Mouse (Mus musculus) G1E (cell line): ENCODE data around the gene Napa. TPM values are rescaled to one million over a fixed set of nuclear protein-coding genes. Genes with fewer than 3 reads are reported as not detected.
A peak's percentile ranks its signal among the peaks of the same experiment; 100 is the strongest.

Source experiments
- ATAC-seq: 2 replicates; pipeline ENCODE4 v1.8.0; 2016; ENCODE audit warnings: mild to moderate bottlenecking; ENCODE audit not compliant: insufficient number of reproducible peaks, poor library complexity, low FRiP score, severe bottlenecking; ENCODE audit errors: extremely low read depth
- DNase-seq: peaks from one replicate; pipeline ENCODE4 v3.0.0; 2012; ENCODE audit warnings: low spot score
- H3K27me3 ChIP-seq: 2 replicates; pipeline ENCODE4 v1.6.1; 2012; ENCODE audit warnings: mild to moderate bottlenecking, low read length, inconsistent platforms; ENCODE audit not compliant: insufficient read depth
- H3K36me3 ChIP-seq: replicated peaks from 2 replicates; pipeline ENCODE3; 2012; ENCODE audit warnings: mild to moderate bottlenecking, inconsistent platforms
- H3K4me1 ChIP-seq: 2 replicates; pipeline ENCODE4 v1.6.1; 2012; ENCODE audit warnings: low read depth, low read length, inconsistent platforms, mixed read lengths; ENCODE audit not compliant: insufficient read depth
- H3K4me3 ChIP-seq: 2 replicates; pipeline ENCODE4 v1.5.1; 2012; ENCODE audit warnings: low read depth, mild to moderate bottlenecking, inconsistent platforms, low read length, moderate library complexity, mixed read lengths
- H3K9me3 ChIP-seq: replicated peaks from 2 replicates; pipeline ENCODE4 v1.6.1; 2012; ENCODE audit warnings: inconsistent platforms
- CTCF ChIP-seq: IDR thresholded peaks from 2 replicates; pipeline ENCODE4 v1.5.1; 2012; ENCODE audit warnings: low read depth, low read length, inconsistent platforms, mixed read lengths
- GATA1 ChIP-seq: IDR thresholded peaks from 2 replicates; pipeline ENCODE4 v1.6.1; 2012; ENCODE audit warnings: borderline replicate concordance, low read length, inconsistent platforms, mixed read lengths
- GATA2 ChIP-seq: IDR thresholded peaks from 2 replicates; pipeline ENCODE4 v1.6.1; 2012; ENCODE audit warnings: low read depth, low read length, inconsistent platforms, borderline replicate concordance
- POLR2AphosphoS5 ChIP-seq: IDR thresholded peaks from 2 replicates; pipeline ENCODE4 v1.6.1; 2012; ENCODE audit warnings: low read depth, low read length, inconsistent platforms; ENCODE audit not compliant: insufficient replicate concordance
- TAL1 ChIP-seq: conservative IDR thresholded peaks from 2 replicates; pipeline ENCODE4 v1.6.1; 2012; ENCODE audit warnings: low read depth, low read length, inconsistent platforms, mixed read lengths
- polyA plus RNA-seq: library from polyadenylated mRNA; stranded (reverse); fragments of >175 nt; gene quantifications from 2 replicates; pipeline ENCODE4 v1.2.3, GENCODE M21; 2012
- total RNA-seq, 2 experiments: library from RNA; stranded (forward) in 1 of 2; stranded (reverse) in 1 of 2; fragments of 200-1000 nt in 1 of 2; fragments of >200 nt in 1 of 2; fragmentation: Nextera tagmentation in 1 of 2; gene quantifications; 2 replicates each; pipeline ENCODE4 v1.2.3; 2014 to 2017

The Napa gene
- 116 and 156 TPM in 2 replicates for total RNA-seq (2014; fragmentation: Nextera tagmentation)
- total RNA-seq (2017): 73.6 and 86.9 TPM in 2 replicates
- 137 and 159 TPM in 2 replicates for polyA plus RNA-seq

DNA sequence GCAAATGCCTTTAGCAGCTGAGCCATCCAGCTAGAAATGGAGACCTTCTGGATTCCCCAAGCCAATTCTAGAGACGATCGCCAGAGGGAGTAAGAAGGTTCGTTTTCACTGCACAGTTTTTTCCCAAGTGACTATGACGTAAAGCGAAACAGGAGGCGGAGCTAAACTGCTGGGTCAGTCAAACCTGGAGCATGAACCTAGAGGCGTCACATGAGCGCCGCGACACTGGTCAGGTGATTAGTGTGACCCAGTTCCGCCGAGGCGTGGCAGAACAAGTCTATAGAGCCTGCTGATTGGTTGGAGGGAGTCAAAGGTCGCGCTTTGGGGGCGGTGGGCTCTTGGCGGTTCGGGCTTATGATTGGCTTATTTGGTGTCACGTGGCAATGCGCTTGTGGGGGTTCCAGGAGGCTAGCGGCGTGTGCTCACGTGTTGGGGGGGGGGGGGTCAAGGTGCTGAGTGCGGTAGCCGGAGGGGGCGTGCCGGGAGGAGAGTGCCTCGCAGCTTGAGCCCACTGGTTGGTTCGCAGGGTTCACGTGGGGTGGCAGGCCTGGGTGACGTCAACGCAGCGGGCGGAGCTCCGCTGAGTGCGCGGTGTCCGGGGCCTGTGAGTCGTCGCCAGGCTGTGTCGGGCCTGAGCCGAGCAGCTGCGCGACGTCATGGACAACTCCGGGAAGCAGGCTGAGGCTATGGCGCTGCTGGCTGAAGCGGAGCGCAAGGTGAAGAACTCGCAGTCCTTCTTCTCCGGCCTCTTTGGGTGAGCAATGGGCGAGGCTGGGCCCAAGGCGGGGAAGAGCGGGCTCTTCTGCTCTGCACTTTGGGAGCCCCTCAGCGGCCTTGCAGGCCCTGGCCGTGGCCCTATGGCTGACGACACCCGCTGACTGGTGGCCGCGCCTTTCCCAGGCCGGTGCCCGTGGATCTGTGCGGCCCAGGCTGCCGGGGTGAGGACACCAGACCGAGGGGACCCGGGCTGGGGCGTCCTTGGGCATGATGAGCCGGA lies at the start of gene Napa:
Gene Napa, plus strand, starts transcription at position 438 of the 997 bp plus-strand sequence.
- Histone ChIP-seq H3K9me3 (no peaks in the 10 kb centered on the region), H3K36me3 (peaks cover 32% of the 10 kb centered on the region), H3K4me1 (peaks cover 40% of the 10 kb centered on the region), H3K27me3 (peaks cover 20% of the 10 kb centered on the region), H3K4me3 (peak within 1 kb of the TSS; percentile 87)
- ATAC-seq (peak; percentile 95), DNase-seq (peak; percentile 98)
- TF ChIP-seq TAL1: no peak
- TF ChIP-seq GATA1: no peak
- TF ChIP-seq GATA2: no peak
- TF ChIP-seq POLR2AphosphoS5: no peak
- no peak for TF ChIP-seq CTCF

DNA sequence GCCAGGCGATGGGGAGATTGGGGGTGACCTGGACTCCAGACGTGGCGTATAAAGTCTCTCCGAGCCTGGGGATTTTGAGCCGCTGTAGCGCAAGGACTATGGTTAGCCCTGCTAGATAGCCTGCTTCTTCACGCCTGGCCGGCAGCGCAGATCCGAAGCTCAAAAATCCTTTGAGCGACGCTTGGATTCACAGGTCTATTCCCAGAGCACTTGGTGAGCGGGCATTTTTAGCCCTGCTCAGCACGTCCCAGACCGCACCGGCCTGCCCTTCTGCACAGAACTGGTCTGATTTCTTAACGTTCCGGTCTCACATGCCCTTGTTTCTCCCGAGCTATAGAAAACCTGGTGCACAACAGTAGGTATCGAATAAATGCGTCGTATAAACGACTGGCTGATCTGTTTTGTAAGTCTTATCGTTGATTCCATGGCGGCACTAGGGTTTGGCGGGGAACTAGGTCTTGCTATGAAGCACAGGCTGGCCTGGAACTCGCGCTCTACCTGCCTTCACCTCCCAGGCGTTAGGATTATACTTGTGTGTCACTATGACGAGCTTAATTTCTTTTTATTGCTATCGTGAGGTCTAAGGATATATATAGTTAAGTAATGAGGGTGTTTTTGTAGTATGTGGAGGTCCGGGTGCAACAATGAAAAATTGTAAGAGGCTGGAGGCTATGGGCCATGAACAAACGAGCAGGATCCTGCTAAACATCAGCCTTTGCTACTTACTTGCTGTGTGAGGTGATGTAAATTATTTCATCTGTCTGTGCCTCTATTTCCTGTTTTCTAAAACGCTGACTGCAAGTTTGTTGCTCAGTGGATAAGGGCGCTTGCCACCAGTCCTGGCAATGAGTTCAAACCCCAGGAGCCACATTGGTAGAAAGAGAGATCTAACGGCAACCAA lies 49.3 kb upstream of the Napa start:
- DNase-seq: no peak
- H3K27me3 ChIP-seq: no peaks in the 10 kb centered on the region
- ATAC-seq: no peak
- H3K4me3 ChIP-seq: peak overlapping the region; percentile 88
- H3K9me3 ChIP-seq: no peaks in the 10 kb centered on the region
- TF ChIP-seq CTCF (no peak), GATA2 (no peak), GATA1 (no peak), TAL1 (no peak), POLR2AphosphoS5 (no peak)
- H3K36me3 ChIP-seq: peaks cover 23% of the 10 kb centered on the region
- H3K4me1 ChIP-seq: peaks cover 71% of the 10 kb centered on the region

DNA sequence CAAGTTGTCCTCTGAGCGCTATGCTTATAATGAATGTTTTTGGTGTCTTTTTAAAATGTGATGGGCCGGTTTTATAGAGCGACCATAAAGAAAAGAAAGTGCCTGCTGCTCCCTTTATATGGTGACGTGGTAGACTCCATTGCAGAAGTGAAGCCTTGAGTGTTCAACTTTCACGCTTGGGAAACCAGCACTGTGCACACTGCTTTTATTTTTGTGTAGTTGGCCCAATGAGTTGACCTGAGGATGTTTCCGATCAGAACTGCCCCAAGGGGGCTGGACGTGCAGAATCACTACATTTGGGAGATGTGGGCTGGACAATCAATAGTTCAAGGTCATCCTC lies 48.7 kb upstream of the Napa start:
- Histone ChIP-seq H3K9me3 (no peaks in the 10 kb centered on the region), H3K36me3 (peaks cover 20% of the 10 kb centered on the region), H3K27me3 (no peaks in the 10 kb centered on the region), H3K4me3 (peak overlapping the region; percentile 88; the same call in 1 of the 2 replicates), H3K4me1 (peaks cover 65% of the 10 kb centered on the region)
- TF ChIP-seq GATA1: no peak
- no peak for TF ChIP-seq CTCF
- no peak for TF ChIP-seq TAL1
- TF ChIP-seq POLR2AphosphoS5: no peak
- TF ChIP-seq GATA2: no peak
- DNase-seq: no peak
- no peak for ATAC-seq

DNA sequence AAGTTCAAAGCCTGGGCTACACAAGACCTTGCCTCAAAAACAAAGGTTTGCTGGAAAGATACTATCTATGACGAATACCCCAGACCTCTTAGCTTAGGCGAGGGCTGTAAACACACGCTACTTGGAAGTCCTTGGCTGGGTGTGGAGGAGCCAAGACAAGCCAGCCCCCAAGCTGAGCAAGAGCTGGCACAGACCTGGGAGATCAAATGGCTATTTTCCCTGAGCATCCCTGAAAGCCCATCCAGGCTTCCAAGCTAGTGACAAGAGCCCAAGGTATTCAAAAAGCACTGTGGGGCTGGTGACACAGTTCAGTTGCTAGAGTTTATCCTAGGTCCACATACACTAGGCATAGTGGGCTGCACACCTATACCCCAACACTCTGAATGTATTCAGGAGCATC lies 47.7 kb upstream of the Napa start:
- H3K36me3 ChIP-seq: peaks cover 9% of the 10 kb centered on the region
- no peaks in the 10 kb centered on the region for H3K27me3 ChIP-seq
- peaks cover 59% of the 10 kb centered on the region for H3K4me1 ChIP-seq
- H3K9me3 ChIP-seq: no peaks in the 10 kb centered on the region
- no peak for ATAC-seq
- TF ChIP-seq POLR2AphosphoS5: no peak
- TF ChIP-seq GATA1: no peak
- no peak for TF ChIP-seq TAL1
- TF ChIP-seq CTCF: no peak
- no peak for TF ChIP-seq GATA2
- no peak for DNase-seq
- H3K4me3 ChIP-seq: no peak overlapping the region

DNA sequence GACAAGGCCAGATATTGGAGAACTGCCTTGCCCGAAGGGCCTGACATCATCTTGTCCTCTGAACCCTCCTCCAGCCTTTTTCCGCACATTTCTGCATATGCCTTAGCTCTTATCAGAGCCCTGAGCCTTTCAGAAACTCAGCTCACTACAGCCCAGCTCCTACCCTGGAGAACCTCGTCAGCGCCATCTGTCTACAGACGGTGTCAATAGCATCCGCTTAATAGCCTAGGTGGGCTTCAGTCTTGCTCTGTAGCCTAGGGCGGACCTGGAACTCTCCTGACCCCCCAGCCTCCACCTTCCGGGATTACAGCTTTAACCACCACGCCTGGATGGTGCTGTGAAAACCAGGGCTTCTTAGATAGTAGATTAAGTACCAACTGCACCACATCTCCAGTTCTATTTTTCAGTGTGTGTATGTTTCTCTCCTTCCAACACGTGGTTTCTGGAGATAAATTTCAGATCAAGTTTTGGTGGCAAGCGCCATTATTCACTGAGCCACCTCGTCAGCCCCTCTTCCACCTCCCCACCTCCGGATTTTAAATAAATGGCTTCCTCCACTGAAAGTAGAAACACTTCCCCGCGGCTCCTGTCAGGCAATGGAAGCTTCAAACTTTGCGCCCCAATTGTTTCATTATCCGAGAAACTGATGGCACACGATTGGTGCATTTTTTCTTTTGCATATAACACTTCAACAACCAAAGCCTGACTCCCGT lies 46.2 kb upstream of the Napa start:
- Histone ChIP-seq H3K36me3 (peaks cover 8% of the 10 kb centered on the region), H3K4me1 (peaks cover 45% of the 10 kb centered on the region), H3K9me3 (no peaks in the 10 kb centered on the region), H3K27me3 (peaks cover 2% of the 10 kb centered on the region; the same call in 1 of the 2 replicates), H3K4me3 (peak overlapping the region; percentile 71)
- peak; percentile 56 for DNase-seq
- ATAC-seq: 0 out of 2 replicates have a peak, but pooled peaks have one; percentile 9
- TF ChIP-seq CTCF (peak; percentile 60), GATA2 (no peak)
